Mouse (Mus musculus) cerebellum, postnatal 10 days (tissue): ENCODE data around the gene Camk1g.

Experiments used
- DNase-seq, 2 experiments: peaks; one replicate each; pipeline ENCODE4 v3.0.0; 2021; ENCODE audit warnings: mixed read lengths in 2 of 2

The Camk1g gene

DNA sequence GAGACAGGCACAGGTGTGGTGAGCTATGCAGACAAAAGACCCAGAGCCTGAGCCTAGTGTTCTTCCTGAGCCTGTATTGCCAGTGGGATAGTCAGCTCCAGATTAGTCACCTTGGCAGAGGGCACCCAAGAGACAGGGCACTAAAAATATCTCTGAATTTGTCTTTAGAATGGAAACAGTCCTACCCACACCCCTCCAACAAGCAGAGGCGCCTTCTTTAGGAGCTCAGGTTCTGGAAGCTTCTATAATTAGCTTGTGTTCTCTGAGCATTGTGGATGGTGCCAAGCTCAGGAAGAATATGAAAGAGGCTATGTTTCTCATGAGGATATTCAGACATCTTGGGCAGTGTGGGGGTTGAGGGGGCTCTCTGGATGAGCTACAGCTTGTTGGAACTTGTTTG is 37.4 kb downstream of the Camk1g start:
- DNase-seq, result no peak

DNA sequence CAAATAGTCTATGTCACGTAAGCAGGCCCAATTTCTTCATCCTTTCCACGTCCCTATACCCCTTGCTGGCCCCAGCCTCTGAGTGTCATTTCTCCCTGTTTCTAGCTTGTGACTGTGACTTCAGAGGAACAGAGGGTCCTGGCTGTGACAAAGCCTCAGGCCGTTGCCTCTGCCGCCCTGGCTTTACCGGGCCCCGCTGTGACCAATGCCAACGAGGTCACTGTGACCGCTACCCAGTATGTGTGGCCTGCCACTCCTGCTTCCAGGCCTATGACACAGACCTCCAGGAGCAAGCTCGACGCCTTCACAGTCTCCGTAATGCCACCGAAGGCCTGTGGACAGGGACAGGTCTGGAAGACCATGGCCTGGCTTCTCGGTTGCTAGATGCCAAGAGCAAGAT is 38.1 kb downstream of the Camk1g start:
- DNase-seq, result no peak

DNA sequence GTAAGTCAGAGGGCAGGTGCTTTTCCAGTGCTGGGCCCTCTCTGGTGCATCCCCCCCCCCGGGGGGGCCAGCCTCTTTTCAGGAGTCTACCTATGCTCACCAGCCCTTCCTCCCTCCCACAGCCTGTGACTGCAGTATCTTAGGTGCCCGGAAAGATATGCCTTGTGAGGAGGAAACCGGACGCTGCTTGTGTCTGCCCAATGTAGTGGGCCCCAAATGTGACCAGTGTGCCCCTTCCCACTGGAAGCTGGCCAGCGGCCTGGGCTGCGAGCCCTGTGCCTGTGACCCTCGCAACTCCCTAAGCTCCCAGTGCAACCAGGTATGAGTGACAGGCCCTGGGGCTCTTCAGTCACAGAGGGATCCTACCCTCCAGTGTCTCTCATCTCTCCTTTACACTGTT is 39.5 kb downstream of the Camk1g start:
- DNase-seq, result peak; percentile 55 to 64

DNA sequence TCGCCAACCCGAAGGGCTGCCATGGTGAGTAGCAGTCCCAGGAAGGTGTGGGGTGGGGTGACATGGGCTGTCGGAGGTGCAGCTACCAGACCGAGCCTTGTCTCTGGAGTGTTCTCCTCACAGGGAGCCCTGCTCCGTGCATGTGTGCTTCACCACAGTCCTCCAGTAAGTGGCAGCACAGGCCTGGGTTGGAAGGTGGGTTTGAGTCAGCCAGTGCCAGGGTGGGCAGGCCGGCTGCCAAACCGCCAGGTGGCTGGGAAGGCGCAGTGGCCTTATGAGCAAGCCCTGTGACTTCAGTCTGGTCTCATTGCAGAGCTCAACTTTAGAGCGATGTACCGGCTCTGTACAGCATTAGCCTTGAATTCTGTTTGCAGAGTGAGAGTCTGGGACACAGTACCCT is 39.9 kb downstream of the Camk1g start:
- peak; percentile 100 for DNase-seq

DNA sequence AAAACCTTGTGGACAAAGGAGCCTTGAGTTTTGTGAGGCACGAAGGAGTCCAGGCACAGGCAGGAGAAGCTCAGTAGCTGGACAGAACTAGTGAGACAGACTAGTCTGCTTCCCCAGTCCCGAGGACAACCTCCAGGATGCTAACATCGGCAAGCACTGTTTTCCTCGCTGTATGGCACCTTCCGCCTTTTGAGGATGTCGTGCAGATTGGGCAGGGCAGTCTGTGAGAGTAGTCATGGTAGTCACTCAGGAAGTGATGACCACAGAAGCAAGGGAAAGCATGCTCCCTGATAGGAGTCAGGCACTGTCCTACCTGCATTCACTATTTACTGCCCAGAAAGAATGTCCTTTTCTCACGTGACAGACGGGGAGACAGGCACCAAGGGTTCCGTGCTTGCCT is 40.5 kb downstream of the Camk1g start:
- DNase-seq, result no peak

DNA sequence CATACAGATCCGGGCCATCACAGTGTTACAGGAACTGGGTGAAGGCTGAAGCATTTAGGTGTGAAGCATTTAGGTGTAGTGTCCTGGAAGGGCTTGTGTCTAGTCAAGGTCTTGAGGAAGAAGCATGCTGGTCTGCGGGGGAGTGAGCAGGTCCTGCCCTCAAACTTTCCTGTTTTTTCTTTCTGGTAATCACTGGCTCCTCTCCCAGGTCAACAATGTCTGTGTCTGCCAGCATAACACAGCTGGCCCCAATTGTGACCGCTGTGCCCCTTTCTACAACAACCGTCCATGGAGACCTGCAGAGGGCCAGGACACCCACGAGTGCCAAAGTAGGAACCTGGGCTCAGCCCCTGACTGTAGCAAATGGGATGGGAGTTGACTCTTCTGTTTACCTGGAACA is 42.4 kb downstream of the Camk1g start:
- no peak for DNase-seq

DNA sequence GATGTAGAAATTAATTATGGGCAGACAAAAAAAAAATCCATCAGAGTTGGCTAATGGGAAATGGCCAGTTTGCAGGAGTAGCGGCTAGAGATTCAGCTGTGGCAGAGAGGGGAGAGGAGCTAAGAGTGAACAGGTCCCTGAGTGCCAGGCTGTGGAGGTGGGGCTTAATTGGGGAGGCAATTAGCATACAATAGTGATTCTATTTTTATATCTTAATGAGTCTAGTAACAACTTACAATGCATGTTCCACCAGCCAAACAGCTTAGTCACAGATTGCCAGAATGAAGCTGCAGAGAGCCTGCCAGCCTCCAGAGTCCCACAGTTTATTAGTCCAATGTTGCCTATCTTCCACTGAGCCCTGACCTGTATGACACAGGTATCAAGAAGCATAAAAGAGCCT is 42.9 kb downstream of the Camk1g start:
- no peak for DNase-seq

DNA sequence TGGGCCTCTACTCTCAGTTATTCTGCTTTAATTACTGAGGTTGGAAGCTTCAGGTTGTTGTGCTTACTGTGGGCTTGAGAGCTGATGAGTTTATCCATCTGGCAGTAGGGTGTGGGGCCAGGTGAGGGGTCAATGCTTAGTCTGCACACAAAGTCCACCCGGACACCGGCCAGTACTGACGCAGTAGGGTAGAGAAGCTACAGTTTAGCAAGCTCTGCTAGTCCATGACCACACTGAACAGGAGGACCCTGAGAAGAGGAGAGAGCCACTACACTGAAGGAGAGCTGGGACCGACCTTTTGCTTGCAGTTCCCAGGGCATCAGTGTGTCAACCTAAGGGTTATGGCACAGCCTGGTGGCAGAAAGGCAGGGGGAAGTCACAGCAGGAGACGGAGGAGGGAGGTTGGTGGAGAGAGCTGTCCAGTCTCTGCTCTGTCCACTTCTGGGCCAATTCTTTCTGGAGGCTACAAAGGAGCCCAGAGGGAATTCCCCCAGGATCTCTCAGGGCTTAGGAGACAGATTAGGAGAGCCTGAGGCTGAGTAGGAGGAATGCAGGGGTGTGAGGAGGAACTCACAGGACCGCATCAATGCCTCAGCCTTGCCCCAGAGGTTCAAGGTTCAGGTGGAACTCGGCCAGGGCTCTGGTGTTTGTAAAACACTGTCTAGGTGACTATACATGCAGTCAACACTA is 43.5 kb downstream of the Camk1g start:
- no peak for DNase-seq

DNA sequence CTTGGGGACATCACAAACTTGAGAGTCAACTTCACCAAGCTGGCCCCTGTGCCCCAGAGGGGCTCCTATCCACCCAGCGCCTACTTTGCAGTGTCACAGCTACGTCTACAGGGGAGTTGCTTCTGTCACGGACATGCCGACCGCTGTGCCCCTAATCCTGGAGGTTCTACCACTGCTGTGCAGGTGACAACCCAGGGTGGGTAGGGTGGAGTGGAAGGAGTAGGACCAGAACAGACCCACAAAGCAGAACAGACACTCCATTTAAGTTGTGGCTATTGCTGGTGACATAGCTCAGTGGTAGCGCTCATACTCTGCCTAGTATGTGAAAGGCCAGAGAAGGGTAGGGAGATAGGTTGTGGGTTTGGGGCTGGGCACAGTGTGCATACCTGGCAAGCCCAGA is 44.2 kb downstream of the Camk1g start:
- no peak for DNase-seq

DNA sequence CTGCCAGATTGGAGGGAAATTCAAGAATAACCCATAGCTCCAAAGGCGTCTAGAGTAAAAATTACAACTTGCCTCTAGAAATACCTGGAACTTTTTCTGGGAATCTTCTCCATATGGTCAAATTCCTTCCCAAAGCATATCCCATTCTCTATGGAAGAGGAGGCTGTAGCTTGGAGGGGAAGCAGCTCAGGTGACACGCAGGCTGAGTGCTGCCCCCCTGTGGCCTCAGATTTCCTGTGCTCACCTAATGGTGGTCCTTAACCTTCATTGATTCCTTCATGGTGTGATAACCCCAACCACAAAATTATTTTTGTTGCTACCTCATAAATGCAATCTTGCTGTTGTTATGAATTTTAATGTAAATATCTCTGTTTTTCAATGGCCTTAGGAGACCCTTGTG is 45.9 kb downstream of the Camk1g start:
- peak; percentile 88 to 90 for DNase-seq

DNA sequence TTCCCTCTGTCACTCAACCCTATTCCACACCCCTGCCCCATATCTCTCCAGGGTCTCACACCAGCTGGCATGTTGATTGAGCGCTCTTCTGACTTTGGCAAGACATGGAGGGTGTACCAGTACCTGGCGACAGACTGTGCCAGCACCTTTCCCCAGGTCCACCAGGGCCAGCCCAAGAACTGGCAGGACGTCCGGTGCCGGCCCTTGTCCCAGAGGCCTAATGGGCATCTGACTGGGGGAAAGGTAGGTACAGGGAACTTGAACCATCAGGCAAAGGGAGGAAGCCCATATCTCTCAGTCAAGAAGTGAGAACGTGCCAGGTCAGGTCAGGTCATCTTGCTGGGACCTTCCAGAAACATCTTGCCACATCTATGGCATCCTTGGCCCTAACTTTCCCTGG is 46.4 kb downstream of the Camk1g start:
- no peak for DNase-seq

DNA sequence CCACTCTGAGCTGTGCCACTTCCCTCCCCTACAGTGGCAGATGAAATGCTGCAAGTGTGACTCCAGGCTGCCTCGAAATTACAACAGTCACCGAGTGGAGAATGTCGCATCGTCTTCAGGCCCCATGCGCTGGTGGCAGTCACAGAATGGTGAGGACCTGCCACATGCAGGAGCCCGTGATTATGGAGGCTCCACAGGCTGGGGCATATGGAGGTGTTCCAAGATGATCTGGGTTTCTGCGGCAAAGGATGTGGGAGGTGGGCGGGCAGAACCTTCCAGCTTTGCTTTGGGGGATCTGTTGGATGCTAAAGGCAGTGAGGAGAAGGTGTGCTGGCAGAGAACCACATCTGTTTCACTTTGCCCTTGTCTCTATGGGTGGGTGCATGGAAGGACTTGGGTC is 49.7 kb downstream of the Camk1g start:
- DNase-seq, result no peak

DNA sequence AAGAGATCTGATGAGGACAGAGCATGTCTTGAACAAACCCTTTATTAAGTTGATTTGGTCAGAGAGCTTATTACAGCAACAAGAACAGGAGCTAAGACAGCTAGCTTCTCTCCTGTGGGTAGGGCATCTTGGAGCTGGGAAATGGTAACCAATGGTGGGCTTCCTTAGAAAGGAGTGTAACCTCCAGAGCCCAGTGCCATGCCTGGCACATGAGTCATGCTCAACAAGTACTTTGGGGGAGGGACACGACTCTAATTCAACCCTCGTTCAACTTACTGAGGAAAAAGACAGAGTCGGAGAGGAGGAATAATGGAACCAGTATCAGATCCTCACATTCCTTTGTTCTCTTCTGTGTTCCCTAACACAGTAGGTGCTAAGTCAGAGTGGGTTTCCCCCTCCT is 50.4 kb downstream of the Camk1g start:
- no peak for DNase-seq

DNA sequence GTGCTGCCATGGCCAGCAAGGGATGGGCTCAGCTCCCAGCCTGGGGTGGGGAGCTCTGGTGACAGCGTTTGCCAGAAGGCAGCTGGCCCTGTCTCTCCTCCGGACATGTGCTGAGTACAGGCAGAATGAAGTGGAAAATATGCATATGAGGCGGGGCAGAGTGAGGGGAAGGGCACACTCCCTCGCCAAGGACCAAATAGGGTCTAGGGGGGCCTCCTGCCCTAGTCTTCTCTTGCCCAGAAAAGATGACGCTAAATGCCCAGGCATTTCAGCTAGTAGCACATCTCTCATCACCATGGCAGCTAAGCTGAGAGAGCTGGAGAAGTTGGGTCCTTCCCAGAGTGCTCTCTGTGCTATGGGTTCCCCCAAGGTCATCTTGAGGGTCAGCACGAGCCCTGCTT is 52.9 kb downstream of the Camk1g start:
- DNase-seq, result peak; percentile 92 to 96

DNA sequence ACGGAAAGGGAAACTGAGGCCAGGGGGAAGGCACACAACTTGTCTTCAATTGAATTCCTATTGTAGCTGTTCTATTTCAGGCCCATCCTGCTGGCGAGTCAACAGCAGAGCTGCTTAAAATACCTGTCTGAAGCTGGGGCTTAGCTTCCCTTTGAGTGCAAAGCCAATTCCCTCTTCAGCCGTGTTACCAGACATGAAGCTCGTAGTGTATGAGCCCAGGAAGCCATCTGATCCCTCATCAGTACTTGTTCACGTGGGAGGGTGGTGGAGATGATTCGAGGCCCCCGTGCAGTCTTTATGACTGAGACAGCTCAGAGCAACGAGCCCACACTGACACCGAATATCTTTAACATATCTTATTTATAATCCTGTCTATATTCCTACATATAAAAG is 53.7 kb downstream of the Camk1g start:
- DNase-seq, result no peak

DNA sequence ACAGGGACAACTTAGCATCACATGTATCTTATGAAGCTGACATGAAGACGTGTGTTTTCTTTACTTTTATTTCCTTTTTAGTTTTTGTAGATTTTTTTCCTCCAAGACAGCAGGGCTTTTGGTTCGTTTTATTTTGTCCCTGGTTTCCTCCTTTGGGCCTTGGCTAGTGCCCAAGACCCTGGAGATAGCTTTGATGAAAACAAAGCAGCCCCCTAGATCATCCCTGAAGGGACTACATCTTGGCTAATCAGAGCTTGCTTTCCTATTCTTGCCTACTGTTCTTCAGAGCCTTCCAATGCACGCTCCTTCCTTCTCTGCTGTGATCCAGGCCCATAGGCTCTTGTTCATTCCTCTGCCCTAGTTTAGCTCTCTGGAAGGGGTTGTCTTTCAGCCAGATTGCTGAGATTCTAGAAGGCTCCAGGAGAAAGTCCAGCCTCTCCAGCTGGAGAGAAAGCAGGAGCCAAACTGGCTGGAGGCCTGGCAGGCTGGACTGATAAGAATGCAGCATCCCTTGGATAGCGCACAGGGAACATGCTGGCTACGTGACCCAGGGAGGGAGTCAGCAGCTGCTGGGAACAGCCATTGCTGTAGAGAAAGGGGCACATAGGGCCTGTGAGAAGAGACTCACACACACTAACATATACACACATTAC is 54.3 kb downstream of the Camk1g start:
- DNase-seq, result peak; percentile 95 to 97

DNA sequence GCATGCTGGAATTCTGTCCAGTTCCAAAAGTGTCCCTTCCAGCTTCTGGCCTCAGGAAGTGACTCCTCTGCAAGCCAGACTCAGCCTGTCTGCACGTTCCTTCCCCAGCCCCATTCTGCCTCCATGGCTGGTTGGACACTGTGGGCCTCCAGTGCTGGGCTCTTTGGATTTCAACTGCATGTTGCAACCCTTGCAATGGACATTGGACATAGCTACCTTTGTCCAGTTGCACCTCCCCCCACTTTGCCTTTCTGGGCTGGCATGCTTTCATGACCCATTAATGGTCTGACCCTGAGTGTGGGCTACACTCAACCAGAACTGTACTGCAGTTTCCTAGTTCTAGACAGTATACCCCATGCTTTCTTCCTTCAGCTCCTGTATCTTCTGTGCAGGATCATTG is 58.5 kb downstream of the Camk1g start:
- DNase-seq, result no peak

DNA sequence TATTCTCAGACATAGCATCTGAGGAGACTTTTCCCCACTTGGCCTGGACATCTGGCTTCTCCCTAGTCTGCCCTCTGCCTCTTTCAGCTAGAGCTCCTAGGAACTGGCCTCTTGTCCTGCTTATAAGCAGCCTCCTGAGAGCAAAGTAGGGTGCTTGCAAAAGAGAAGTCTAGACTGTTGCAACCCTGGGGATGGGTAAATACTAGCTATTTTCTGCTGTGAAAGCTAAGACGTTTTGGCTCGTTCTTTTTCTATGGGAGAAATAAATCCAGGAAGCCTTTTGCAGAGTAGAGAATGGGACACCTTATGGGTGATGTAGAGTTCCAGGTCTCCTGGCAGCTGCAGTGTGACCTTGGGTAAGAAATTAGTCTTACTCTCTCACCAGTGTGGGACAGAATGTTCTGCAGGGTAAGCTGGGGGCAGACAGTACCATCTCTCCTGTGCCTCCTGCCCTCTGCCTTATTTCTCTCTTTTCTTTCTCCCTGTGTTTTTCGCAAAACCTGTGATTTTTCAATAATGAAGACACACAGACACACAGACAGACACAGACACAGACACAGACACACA is 59.5 kb downstream of the Camk1g start:
- DNase-seq, result no peak

DNA sequence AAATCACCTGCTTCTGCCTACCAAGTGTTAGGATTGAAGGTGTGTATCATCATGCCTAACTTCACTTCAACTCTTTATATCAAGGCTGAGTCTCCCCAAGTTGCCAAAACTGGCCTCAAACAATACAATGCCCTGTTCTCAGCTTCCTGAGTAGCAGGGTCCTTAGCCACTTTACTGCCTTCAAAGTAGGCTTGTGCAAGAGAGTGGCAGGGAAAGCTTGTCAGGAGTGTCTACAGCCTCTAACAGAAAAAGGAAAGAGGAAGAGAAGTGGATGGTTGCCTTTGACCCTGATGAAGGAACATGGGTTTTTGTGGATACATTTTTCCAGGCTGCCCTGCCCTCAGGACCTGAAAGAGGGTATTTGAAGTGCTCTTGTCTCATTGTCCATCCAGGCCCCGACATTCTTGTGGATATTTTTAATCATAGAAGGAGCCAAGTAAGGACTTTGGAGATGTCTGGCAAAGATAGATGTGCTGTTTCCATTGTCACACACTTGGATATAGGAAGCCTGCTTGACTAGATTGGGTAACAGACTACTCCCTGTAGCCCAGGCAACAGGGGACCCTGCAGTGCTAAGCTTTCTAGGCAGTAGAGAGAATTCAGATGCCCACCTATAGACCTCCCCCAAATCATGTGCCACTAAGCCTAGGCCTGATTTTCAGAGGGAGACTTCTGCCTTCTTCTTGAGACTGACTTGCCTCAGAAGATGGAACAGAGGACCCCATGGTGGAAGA is 60.1 kb downstream of the Camk1g start:
- no peak for DNase-seq

DNA sequence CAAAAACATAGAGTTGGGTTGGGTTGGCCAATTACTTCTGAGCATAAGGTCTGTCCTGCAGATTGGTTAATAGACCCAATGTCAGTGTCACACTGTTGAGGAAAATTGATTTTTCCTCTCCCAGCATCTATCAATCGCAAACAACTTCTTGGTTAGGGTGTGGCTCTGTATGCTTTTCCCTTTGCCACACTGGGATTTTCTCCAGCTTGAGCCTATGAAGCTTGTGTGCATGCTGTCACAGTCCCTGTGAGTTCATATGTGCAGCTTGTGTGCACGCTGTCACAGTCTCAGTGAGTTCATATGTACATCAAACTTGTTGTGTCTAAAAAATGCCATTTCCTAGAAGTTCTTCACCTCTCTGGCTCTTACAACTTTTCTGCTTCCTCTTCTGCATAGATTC is 63.3 kb downstream of the Camk1g start:
- DNase-seq, result no peak

DNA sequence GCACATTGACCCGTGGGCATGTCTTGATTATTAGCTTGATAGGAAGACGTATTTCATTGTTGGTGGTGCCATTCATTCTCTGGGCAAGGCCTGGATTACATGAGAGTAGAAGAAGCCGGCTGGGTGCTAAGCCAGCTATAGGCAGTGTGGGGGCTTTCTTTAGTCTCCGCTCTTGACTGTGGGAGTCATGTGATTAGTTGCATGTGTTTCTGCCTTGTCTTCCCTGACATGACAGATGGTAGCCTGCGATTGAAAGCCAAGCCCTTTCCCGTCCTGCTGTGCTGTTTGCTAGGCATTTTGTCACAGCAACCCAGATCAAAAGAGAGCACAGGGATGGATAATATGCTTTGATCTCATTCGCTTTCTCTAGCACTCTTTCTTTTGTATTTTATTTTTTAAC is 64.7 kb downstream of the Camk1g start:
- DNase-seq, result peak; percentile 79 to 83

DNA sequence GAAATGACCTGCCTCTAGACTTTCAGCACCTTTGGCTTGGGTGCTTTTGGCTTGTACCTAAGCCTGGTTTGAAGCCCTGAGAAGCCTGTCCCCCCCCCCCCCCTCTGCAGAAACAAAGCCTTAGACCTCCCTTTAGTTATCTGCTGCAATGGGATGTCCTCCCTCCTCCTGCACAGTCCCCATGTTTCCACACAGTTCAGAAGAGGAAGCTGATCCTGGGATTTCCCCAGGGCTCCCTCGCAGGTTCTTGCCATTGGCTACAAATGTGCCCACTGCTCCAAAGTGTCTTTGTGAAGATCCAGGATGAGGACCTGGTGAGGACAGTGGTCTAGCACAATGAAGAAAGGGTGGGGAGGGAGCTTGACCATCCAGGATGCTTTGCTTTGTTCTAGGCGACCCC is 67.0 kb downstream of the Camk1g start:
- no peak for DNase-seq

DNA sequence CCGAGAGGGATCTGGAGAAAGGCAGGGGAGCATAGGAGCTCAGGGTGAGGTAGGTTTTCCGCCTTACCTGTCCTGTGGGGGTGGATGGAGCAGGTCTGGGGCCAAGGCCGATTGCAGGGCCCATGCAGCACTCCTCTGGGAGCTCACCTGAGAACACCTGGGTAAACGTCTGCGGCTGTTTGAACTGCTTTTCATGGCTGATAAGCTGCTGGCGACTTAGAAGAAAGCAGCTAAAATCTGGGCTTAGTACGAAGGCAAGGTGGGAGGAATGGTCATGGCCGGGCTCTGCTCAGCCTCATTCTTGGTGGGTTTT is 68.0 kb downstream of the Camk1g start:
- DNase-seq, result no peak
